Mouse (Mus musculus) MEL (cell line): ENCODE measurements around the gene Hsd17b2. TPM values are rescaled to one million over a fixed set of nuclear protein-coding genes. Genes with fewer than 3 reads are reported as not detected.

Experiments
- DNase-seq: peaks from one replicate; pipeline ENCODE4 v3.0.0; 2011; ENCODE audit warnings: low read depth, low spot score
- H3K27ac ChIP-seq: 2 replicates; pipeline ENCODE4 v1.5.1; 2012; ENCODE audit warnings: low read depth, mild to moderate bottlenecking, control low read depth, low read length, moderate library complexity; ENCODE audit not compliant: control insufficient read depth
- H3K27me3 ChIP-seq, 2 experiments: fragments of 150-350 bp in 1 of 2; sonication (generic) in 1 of 2; 2 replicates each; pipeline ENCODE4 v1.6.1; 2012; ENCODE audit warnings: low read length in 2 of 2, mild to moderate bottlenecking in 2 of 2, improper control_type of control experiment in 1 of 2, moderate library complexity in 1 of 2; ENCODE audit not compliant: insufficient read depth in 2 of 2, control insufficient read depth in 1 of 2
- H3K36me3 ChIP-seq, 2 experiments: 2 replicates each; pipeline ENCODE4 v1.6.1; 2012 to 2014; ENCODE audit warnings: low read length in 2 of 2, improper control_type of control experiment in 1 of 2, inconsistent platforms in 1 of 2, mild to moderate bottlenecking in 1 of 2; ENCODE audit not compliant: insufficient read depth in 2 of 2, control insufficient read depth in 1 of 2
- H3K4me1 ChIP-seq, 2 experiments: fragments of 150-350 bp in 1 of 2; sonication (generic) in 1 of 2; 2 replicates each; pipeline ENCODE4 v1.6.1; 2012; ENCODE audit warnings: low read length in 2 of 2, improper control_type of control experiment in 1 of 2, mild to moderate bottlenecking in 1 of 2; ENCODE audit not compliant: insufficient read depth in 2 of 2, control insufficient read depth in 1 of 2
- H3K4me3 ChIP-seq, 2 experiments: fragments of 150-350 bp in 1 of 2; sonication (generic) in 1 of 2; 2 replicates each; pipeline ENCODE4 v1.5.1; 2012; ENCODE audit warnings: low read depth in 2 of 2, low read length in 2 of 2, mild to moderate bottlenecking in 2 of 2, moderate library complexity in 2 of 2, control low read depth in 1 of 2, improper control_type of control experiment in 1 of 2; ENCODE audit not compliant: control insufficient read depth in 1 of 2, insufficient read depth in 1 of 2
- H3K79me2 ChIP-seq: 2 replicates; pipeline ENCODE4 v1.6.1; 2012; ENCODE audit warnings: mild to moderate bottlenecking, low read length, moderate library complexity; ENCODE audit not compliant: control insufficient read depth, poor library complexity, insufficient read depth
- H3K9ac ChIP-seq: 2 replicates; pipeline ENCODE4 v1.6.1; 2012; ENCODE audit warnings: low read depth, mild to moderate bottlenecking, control low read depth, low read length, moderate library complexity; ENCODE audit not compliant: control insufficient read depth, poor library complexity, severe bottlenecking
- H3K9me3 ChIP-seq: fragments of 150-350 bp; sonication (generic); replicated peaks from 2 replicates; pipeline ENCODE4 v1.6.1; 2012; ENCODE audit warnings: mild to moderate bottlenecking, low read length, improper control_type of control experiment, moderate library complexity; ENCODE audit not compliant: insufficient read depth
- BHLHE40 ChIP-seq: IDR thresholded peaks from 2 replicates; pipeline ENCODE4 v1.6.1; 2012; ENCODE audit warnings: low read depth, mild to moderate bottlenecking, inconsistent platforms, low read length, improper control_type of control experiment, borderline replicate concordance
- CHD1 ChIP-seq: IDR thresholded peaks from 2 replicates; pipeline ENCODE4 v1.6.1; 2012; ENCODE audit warnings: low read depth, mild to moderate bottlenecking, inconsistent platforms, low read length, improper control_type of control experiment
- CTCF ChIP-seq, 3 experiments: IDR thresholded peaks in 2 of 3; conservative IDR thresholded peaks in 1 of 3; 2 replicates each; pipeline ENCODE4 v1.5.1; 2011 to 2012; ENCODE audit warnings: low read length in 3 of 3, low read depth in 2 of 3, mild to moderate bottlenecking in 2 of 3, improper control_type of control experiment in 1 of 3, inconsistent platforms in 1 of 3, mixed read lengths in 1 of 3, moderate library complexity in 1 of 3; ENCODE audit not compliant: control insufficient read depth in 1 of 3, insufficient read depth in 1 of 3, poor library complexity in 1 of 3, severe bottlenecking in 1 of 3
- E2F4 ChIP-seq: IDR thresholded peaks from 2 replicates; pipeline ENCODE4 v1.6.1; 2011; ENCODE audit warnings: low read depth, low read length, improper control_type of control experiment, borderline replicate concordance
- ELF1 ChIP-seq: IDR thresholded peaks from 2 replicates; pipeline ENCODE4 v1.6.1; 2014; ENCODE audit warnings: low read depth, mild to moderate bottlenecking, inconsistent platforms, low read length, improper control_type of control experiment, moderate library complexity
- EP300 ChIP-seq, 2 experiments: IDR thresholded peaks; 2 replicates each; pipeline ENCODE4 v1.6.1; 2011; ENCODE audit warnings: improper control_type of control experiment in 2 of 2, low read length in 2 of 2, low read depth in 1 of 2, mild to moderate bottlenecking in 1 of 2
- GATA1 ChIP-seq: IDR thresholded peaks from 2 replicates; pipeline ENCODE4 v1.6.1; 2011; ENCODE audit warnings: low read depth, low read length, improper control_type of control experiment
- KAT2A ChIP-seq: conservative IDR thresholded peaks from 2 replicates; pipeline ENCODE4 v1.6.1; 2012; ENCODE audit warnings: low read depth, low read length, improper control_type of control experiment, inconsistent platforms
- MAFK ChIP-seq: IDR thresholded peaks from 2 replicates; pipeline ENCODE4 v1.6.1; 2011; ENCODE audit warnings: low read depth, mild to moderate bottlenecking, low read length, improper control_type of control experiment, borderline replicate concordance
- MAZ ChIP-seq: IDR thresholded peaks from 2 replicates; pipeline ENCODE4 v1.6.1; 2012; ENCODE audit warnings: low read depth, mild to moderate bottlenecking, inconsistent platforms, low read length, improper control_type of control experiment
- MEF2A ChIP-seq: IDR thresholded peaks from 2 replicates; pipeline ENCODE4 v1.6.1; 2014; ENCODE audit warnings: low read depth, mild to moderate bottlenecking, inconsistent platforms, low read length, improper control_type of control experiment; ENCODE audit not compliant: poor library complexity, insufficient replicate concordance, severe bottlenecking; ENCODE audit errors: extremely low read depth
- MYB ChIP-seq: IDR thresholded peaks from 2 replicates; pipeline ENCODE4 v1.6.1; 2011; ENCODE audit warnings: mild to moderate bottlenecking, low read depth, low read length, improper control_type of control experiment
- NELFE ChIP-seq: IDR thresholded peaks from 2 replicates; pipeline ENCODE4 v1.6.1; 2011; ENCODE audit warnings: low read depth, low read length, improper control_type of control experiment
- POLR2A ChIP-seq, 2 experiments: IDR thresholded peaks; 2 replicates each; pipeline ENCODE4 v1.6.1; 2011 to 2012; ENCODE audit warnings: low read length in 2 of 2, mild to moderate bottlenecking in 2 of 2, control low read depth in 1 of 2, improper control_type of control experiment in 1 of 2, low read depth in 1 of 2, moderate library complexity in 1 of 2; ENCODE audit not compliant: control insufficient read depth in 1 of 2, insufficient read depth in 1 of 2, poor library complexity in 1 of 2
- POLR2AphosphoS2 ChIP-seq: IDR thresholded peaks from 2 replicates; pipeline ENCODE4 v1.6.1; 2011; ENCODE audit warnings: low read length, improper control_type of control experiment
- POLR2AphosphoS5 ChIP-seq: IDR thresholded peaks from 2 replicates; pipeline ENCODE4 v1.6.1; 2012; ENCODE audit warnings: low read depth, borderline replicate concordance, mild to moderate bottlenecking, inconsistent platforms, low read length, moderate library complexity, mixed read lengths
- RAD21 ChIP-seq: IDR thresholded peaks from 2 replicates; pipeline ENCODE4 v1.6.1; 2011; ENCODE audit warnings: mild to moderate bottlenecking, low read depth, low read length, improper control_type of control experiment
- RCOR1 ChIP-seq: IDR thresholded peaks from 2 replicates; pipeline ENCODE4 v1.6.1; 2012; ENCODE audit warnings: low read depth, mild to moderate bottlenecking, inconsistent platforms, low read length, improper control_type of control experiment
- polyA plus RNA-seq, 2 experiments: library from polyadenylated mRNA; stranded (reverse) in 1 of 2; unstranded in 1 of 2; fragments of >175 nt in 1 of 2; fragments of >200 nt in 1 of 2; gene quantifications; 2 replicates each; pipeline versions ENCODE4 v1.2.1 to v1.2.4; 2012; ENCODE audit warnings: low replicate concordance in 2 of 2, low read depth in 1 of 2; ENCODE audit not compliant: insufficient read length in 2 of 2, insufficient read depth in 1 of 2, missing spikeins in 1 of 2
- total RNA-seq: library from RNA; depleted of rRNA; stranded (reverse); fragments of 300-350 nt; gene quantifications from 2 replicates; pipeline ENCODE4 v1.2.3, GENCODE M21; 2012

Hsd17b2 gene
- total and polyA plus RNA-seq, 3 experiments = not detected

- Histone ChIP-seq H3K4me3 (no peak overlapping the region), H3K36me3 (no peaks in the 10 kb centered on the region), H3K9me3 (no peaks in the 10 kb centered on the region), H3K9ac (no peak overlapping the region), H3K27ac (no peak overlapping the region), H3K27me3 (no peaks in the 10 kb centered on the region), H3K79me2 (no peaks in the 10 kb centered on the region), H3K4me1 (no peaks in the 10 kb centered on the region)
- no peak for DNase-seq
- TF ChIP-seq EP300 (IDR thresholded peaks at IDR 0.05; ENCODE audit: low read depth in 1 of 2, low read length in 2 of 2) (no peak), BHLHE40 (no peak), POLR2A (IDR thresholded peaks at IDR 0.05; ENCODE audit: control insufficient read depth in 1 of 2, insufficient read depth in 1 of 2, low read depth in 1 of 2, low read length in 2 of 2, poor library complexity in 1 of 2) (no peak), GATA1 (no peak), RAD21 (no peak), ELF1 (no peak), CTCF (IDR thresholded peaks at IDR 0.05 in 2 of 3, conservative IDR thresholded peaks at IDR 0.05 in 1 of 3; ENCODE audit: control insufficient read depth in 1 of 3, insufficient read depth in 1 of 3, low read depth in 2 of 3, low read length in 3 of 3, poor library complexity in 1 of 3, severe bottlenecking in 1 of 3) (no peak), E2F4 (no peak), KAT2A (no peak), POLR2AphosphoS2 (no peak), POLR2AphosphoS5 (no peak), NELFE (no peak), MEF2A (no peak), MAFK (no peak)
These were observed 38.8 kb downstream of the Hsd17b2 start for GRCm38 (mm10) chr8:117740387-117740998.

DNA sequence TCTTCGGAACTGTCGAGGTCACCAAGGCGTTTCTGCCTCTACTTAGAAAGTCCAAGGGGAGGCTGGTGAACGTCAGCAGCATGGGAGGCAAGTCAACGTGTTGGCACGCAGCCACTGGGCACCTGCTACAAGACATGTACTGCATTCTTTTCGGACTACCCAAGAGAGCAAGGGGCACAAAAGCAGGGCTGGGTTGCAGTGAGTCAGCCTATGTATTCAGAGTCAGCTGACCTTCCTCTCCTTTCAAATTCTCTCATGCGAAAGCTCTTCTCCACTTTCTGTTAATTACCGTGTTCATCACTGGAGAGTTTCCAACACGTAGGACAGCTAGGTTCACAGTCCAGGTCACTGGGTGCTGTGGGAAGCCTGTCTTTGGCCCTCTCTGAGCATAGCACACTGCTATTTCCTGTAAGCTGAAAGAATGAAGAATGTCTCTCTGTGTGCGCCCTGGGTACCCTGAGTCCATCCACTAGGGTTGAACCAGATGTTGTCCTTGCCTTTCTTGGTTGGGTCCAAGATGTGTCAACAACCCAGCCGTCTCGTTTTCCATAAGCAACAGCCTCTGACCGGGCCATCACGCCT is 40.8 kb downstream of the Hsd17b2 start:
- no peak overlapping the region for H3K27ac ChIP-seq
- TF ChIP-seq MAZ (no peak), RCOR1 (no peak), MYB (no peak), CHD1 (no peak)
- H3K79me2 ChIP-seq = no peaks in the 10 kb centered on the region
- H3K27me3 ChIP-seq = no peaks in the 10 kb centered on the region
- no peaks in the 10 kb centered on the region for H3K36me3 ChIP-seq
- no peak overlapping the region for H3K4me3 ChIP-seq
- no peak for DNase-seq
- H3K4me1 ChIP-seq = no peaks in the 10 kb centered on the region
- H3K9me3 ChIP-seq = no peaks in the 10 kb centered on the region
- H3K9ac ChIP-seq = no peak overlapping the region
